Mouse (Mus musculus) neural tube, embryonic 12.5 days (tissue): ENCODE data around the gene Scd4. TPM values are rescaled to one million over a fixed set of nuclear protein-coding genes. Genes with fewer than 3 reads are reported as not detected.
"Not testable (repeated sequence)": the region's sequence is repeated elsewhere in the genome, so short reads cannot be mapped to it uniquely, and the experiment has no call there.

ENCODE experiments used
- ATAC-seq: fragments of 200-750 bp; cut with Nextera tagmentation; 2 replicates; pipeline ENCODE4 v1.8.0; 2017; ENCODE audit warnings: low read depth, mild to moderate bottlenecking, moderate TSS enrichment, moderate library complexity; ENCODE audit not compliant: low FRiP score
- H3K27ac ChIP-seq: fragments of 300-500 bp; sonication (generic); 2 replicates; pipeline ENCODE4 v1.5.1; 2016
- H3K27me3 ChIP-seq: fragments of 300-500 bp; sonication (generic); replicated peaks from 2 replicates; pipeline ENCODE4 v1.6.1; 2016; ENCODE audit warnings: mild to moderate bottlenecking
- H3K36me3 ChIP-seq: fragments of 300-500 bp; sonication (generic); 2 replicates; pipeline ENCODE4 v1.6.1; 2016; ENCODE audit warnings: mild to moderate bottlenecking
- H3K4me1 ChIP-seq: fragments of 300-500 bp; sonication (generic); 2 replicates; pipeline ENCODE4 v1.6.1; 2016
- H3K4me2 ChIP-seq: fragments of 300-500 bp; sonication (generic); replicated peaks from 2 replicates; pipeline ENCODE4 v1.6.1; 2016; ENCODE audit warnings: mild to moderate bottlenecking
- H3K4me3 ChIP-seq: fragments of 300-500 bp; sonication (generic); 2 replicates; pipeline ENCODE4 v1.5.1; 2016
- H3K9ac ChIP-seq: fragments of 300-500 bp; sonication (generic); 2 replicates; pipeline ENCODE4 v1.6.1; 2016; ENCODE audit warnings: mild to moderate bottlenecking
- H3K9me3 ChIP-seq: fragments of 300-500 bp; sonication (generic); 2 replicates; pipeline ENCODE4 v1.6.1; 2016; ENCODE audit warnings: mild to moderate bottlenecking
- WGBS: fragments of 180-500 bp; shearing (Covaris S2); methylation state at CpG from one replicate; pipeline ENCODE4 v1.1.7; 2016; 5-methylcytosine and 5-hydroxymethylcytosine counted together
- polyA plus RNA-seq: library from polyadenylated mRNA; unstranded; fragments of >200 nt; fragmentation: Nextera tagmentation; extraction: Ambion mirVana; gene quantifications from 2 replicates; pipeline ENCODE4 v1.2.1, GENCODE M21; 2016

The Scd4 gene
- polyA plus RNA-seq, 1 experiment from 2014 or later = 0.08 TPM

GRCm38 (mm10) chr19:44329566-44329965 is 3.3 kb upstream of the Scd4 start:
- Histone ChIP-seq H3K27me3 (no peaks in the 10 kb centered on the region), H3K4me1 (no peaks in the 10 kb centered on the region), H3K9ac (no peak overlapping the region), H3K4me2 (no peak overlapping the region), H3K9me3 (peaks cover 4% of the 10 kb centered on the region), H3K36me3 (no peaks in the 10 kb centered on the region), H3K27ac (no peak overlapping the region), H3K4me3 (no peak overlapping the region)
- no peak for ATAC-seq
- 93% methylated on average over 2 of the region's 2 CpGs for WGBS

GRCm38 (mm10) chr19:44331128-44331527 is 1.8 kb upstream of the Scd4 start:
- H3K9me3 ChIP-seq, H3K9ac ChIP-seq, H3K36me3 ChIP-seq, H3K4me3 ChIP-seq, ATAC-seq, H3K27ac ChIP-seq, H3K27me3 ChIP-seq, H3K4me2 ChIP-seq, H3K4me1 ChIP-seq: not testable (repeated sequence)
- 93% methylated on average over 1 of the region's 1 CpGs for WGBS

- Histone ChIP-seq H3K4me1 (no peaks in the 10 kb centered on the region), H3K9ac (no peak overlapping the region), H3K27ac (no peak overlapping the region), H3K9me3 (no peaks in the 10 kb centered on the region), H3K27me3 (no peaks in the 10 kb centered on the region), H3K36me3 (no peaks in the 10 kb centered on the region), H3K4me3 (no peak overlapping the region), H3K4me2 (no peak overlapping the region)
- ATAC-seq = no peak
- 87% methylated on average over 5 of the region's 5 CpGs for WGBS
Observed at GRCm38 (mm10) chr19:44331911-44332310, 981 bp upstream of the Scd4 start.

GRCm38 (mm10) chr19:44332326-44332725 is 566 bp upstream of the Scd4 start:
- Histone ChIP-seq H3K27ac (no peak overlapping the region), H3K4me3 (no peak overlapping the region), H3K9me3 (no peaks in the 10 kb centered on the region), H3K4me1 (no peaks in the 10 kb centered on the region), H3K36me3 (no peaks in the 10 kb centered on the region), H3K4me2 (no peak overlapping the region), H3K27me3 (no peaks in the 10 kb centered on the region), H3K9ac (no peak overlapping the region)
- no peak for ATAC-seq
- WGBS = 72% methylated on average over 8 of the region's 8 CpGs

- no peak for ATAC-seq
- Histone ChIP-seq H3K9ac (no peak overlapping the region), H3K4me3 (no peak overlapping the region), H3K4me1 (no peaks in the 10 kb centered on the region), H3K27me3 (no peaks in the 10 kb centered on the region), H3K27ac (no peak overlapping the region), H3K9me3 (no peaks in the 10 kb centered on the region), H3K36me3 (no peaks in the 10 kb centered on the region), H3K4me2 (no peak overlapping the region)
- 93% methylated on average over 9 of the region's 9 CpGs for WGBS
Observed at GRCm38 (mm10) chr19:44333991-44334390, 1.1 kb downstream of the Scd4 start.

GRCm38 (mm10) chr19:44335876-44336662 is 3.2 kb downstream of the Scd4 start:
- Histone ChIP-seq H3K9me3 (no peaks in the 10 kb centered on the region), H3K27me3 (no peaks in the 10 kb centered on the region), H3K27ac (no peak overlapping the region), H3K4me1 (no peaks in the 10 kb centered on the region), H3K4me2 (no peak overlapping the region), H3K9ac (no peak overlapping the region), H3K36me3 (no peaks in the 10 kb centered on the region), H3K4me3 (no peak overlapping the region)
- 82% methylated on average over 6 of the region's 6 CpGs for WGBS
- no peak for ATAC-seq

GRCm38 (mm10) chr19:44349689-44350088 is 16.8 kb downstream of the Scd4 start:
- no peak for ATAC-seq
- no peaks in the 10 kb centered on the region for H3K4me1 ChIP-seq
- no peaks in the 10 kb centered on the region for H3K36me3 ChIP-seq
- no peak overlapping the region for H3K9ac ChIP-seq
- H3K4me2 ChIP-seq = no peak overlapping the region
- no peaks in the 10 kb centered on the region for H3K27me3 ChIP-seq
- H3K9me3 ChIP-seq = no peaks in the 10 kb centered on the region
- H3K4me3 ChIP-seq = no peak overlapping the region
- WGBS = 87% methylated on average over 8 of the region's 8 CpGs
- no peak overlapping the region for H3K27ac ChIP-seq

- no peak overlapping the region for H3K4me3 ChIP-seq
- no peaks in the 10 kb centered on the region for H3K4me1 ChIP-seq
- no peaks in the 10 kb centered on the region for H3K27me3 ChIP-seq
- no peak overlapping the region for H3K27ac ChIP-seq
- H3K9ac ChIP-seq = no peak overlapping the region
- no peak for ATAC-seq
- no peak overlapping the region for H3K4me2 ChIP-seq
- no peaks in the 10 kb centered on the region for H3K36me3 ChIP-seq
- WGBS = 79% methylated on average over 7 of the region's 7 CpGs
- H3K9me3 ChIP-seq = no peaks in the 10 kb centered on the region
Observed at GRCm38 (mm10) chr19:44351756-44352155, 18.9 kb downstream of the Scd4 start.

GRCm38 (mm10) chr19:44358700-44359099 is 25.8 kb downstream of the Scd4 start:
- Histone ChIP-seq H3K27ac (no peak overlapping the region), H3K4me1 (no peaks in the 10 kb centered on the region)

GRCm38 (mm10) chr19:44363529-44363928 is 30.6 kb downstream of the Scd4 start:
- H3K27ac ChIP-seq = no peak overlapping the region
- no peak for ATAC-seq

More at GRCm38 (mm10) chr19:44358700-44359099, 25.8 kb downstream of the Scd4 start:
- 59% methylated on average over 8 of the region's 8 CpGs for WGBS
- ATAC-seq = no peak
- H3K9ac ChIP-seq = no peak overlapping the region
- H3K9me3 ChIP-seq = no peaks in the 10 kb centered on the region
- no peaks in the 10 kb centered on the region for H3K36me3 ChIP-seq
- H3K4me3 ChIP-seq = no peak overlapping the region
- no peak overlapping the region for H3K4me2 ChIP-seq
- no peaks in the 10 kb centered on the region for H3K27me3 ChIP-seq

GRCm38 (mm10) chr19:44364029-44364428 is 31.1 kb downstream of the Scd4 start:
- H3K36me3 ChIP-seq = no peaks in the 10 kb centered on the region
- no peaks in the 10 kb centered on the region for H3K27me3 ChIP-seq
- H3K4me3 ChIP-seq = no peak overlapping the region
- H3K9ac ChIP-seq = no peak overlapping the region
- no peak overlapping the region for H3K27ac ChIP-seq
- H3K9me3 ChIP-seq = no peaks in the 10 kb centered on the region
- no peak overlapping the region for H3K4me2 ChIP-seq
- no peaks in the 10 kb centered on the region for H3K4me1 ChIP-seq
- WGBS = 87% methylated on average over 8 of the region's 8 CpGs
- no peak for ATAC-seq

More at GRCm38 (mm10) chr19:44363529-44363928, 30.6 kb downstream of the Scd4 start:
- H3K4me2 ChIP-seq = no peak overlapping the region
- no peaks in the 10 kb centered on the region for H3K27me3 ChIP-seq
- H3K9ac ChIP-seq = no peak overlapping the region
- no peaks in the 10 kb centered on the region for H3K36me3 ChIP-seq
- no peaks in the 10 kb centered on the region for H3K4me1 ChIP-seq
- H3K9me3 ChIP-seq = no peaks in the 10 kb centered on the region
- H3K4me3 ChIP-seq = no peak overlapping the region
- WGBS = 21% methylated on average over 13 of the region's 13 CpGs

- H3K36me3 ChIP-seq = no peaks in the 10 kb centered on the region
- no peak overlapping the region for H3K4me2 ChIP-seq
- no peaks in the 10 kb centered on the region for H3K4me1 ChIP-seq
- no peak overlapping the region for H3K27ac ChIP-seq
- ATAC-seq = no peak
- H3K4me3 ChIP-seq = no peak overlapping the region
- no peaks in the 10 kb centered on the region for H3K27me3 ChIP-seq
- no peaks in the 10 kb centered on the region for H3K9me3 ChIP-seq
- 95% methylated on average over 4 of the region's 4 CpGs for WGBS
- no peak overlapping the region for H3K9ac ChIP-seq
Observed at GRCm38 (mm10) chr19:44365733-44366132, 32.8 kb downstream of the Scd4 start.

- not testable (repeated sequence) for H3K9ac ChIP-seq, H3K4me2 ChIP-seq, H3K36me3 ChIP-seq, H3K27ac ChIP-seq, H3K4me1 ChIP-seq, H3K27me3 ChIP-seq, ATAC-seq, H3K4me3 ChIP-seq, H3K9me3 ChIP-seq
- 71% methylated on average over 10 of the region's 10 CpGs for WGBS
Observed at GRCm38 (mm10) chr19:44367076-44367475, 34.2 kb downstream of the Scd4 start.
